Mouse (Mus musculus) stomach, embryonic 15.5 days (tissue): Measurements from ENCODE around the gene Pttg1ip. TPM values are rescaled to one million over a fixed set of nuclear protein-coding genes. Genes with fewer than 3 reads are reported as not detected.
A peak's percentile ranks its signal among the peaks of the same experiment; 100 is the strongest.

ENCODE experiments used
- ATAC-seq: fragments of 200-750 bp; cut with Nextera tagmentation; 2 replicates; pipeline ENCODE4 v1.8.0; 2017; ENCODE audit warnings: low read depth, moderate number of reproducible peaks, moderate TSS enrichment; ENCODE audit not compliant: insufficient read depth, low FRiP score
- H3K27ac ChIP-seq: fragments of 300-500 bp; sonication (generic); 2 replicates; pipeline ENCODE4 v1.5.1; 2015; ENCODE audit warnings: mild to moderate bottlenecking, inconsistent platforms
- H3K27me3 ChIP-seq: fragments of 300-500 bp; sonication (generic); replicated peaks from 2 replicates; pipeline ENCODE4 v1.6.1; 2015; ENCODE audit warnings: inconsistent platforms
- H3K36me3 ChIP-seq: fragments of 300-500 bp; sonication (generic); 2 replicates; pipeline ENCODE4 v1.6.1; 2015; ENCODE audit warnings: inconsistent platforms
- H3K4me1 ChIP-seq: fragments of 300-500 bp; sonication (generic); 2 replicates; pipeline ENCODE4 v1.6.1; 2015; ENCODE audit warnings: inconsistent platforms
- H3K4me2 ChIP-seq: fragments of 300-500 bp; sonication (generic); 2 replicates; pipeline ENCODE4 v1.6.1; 2015; ENCODE audit warnings: mild to moderate bottlenecking, inconsistent platforms
- H3K4me3 ChIP-seq: fragments of 300-500 bp; sonication (generic); replicated peaks from 2 replicates; pipeline ENCODE4 v1.5.1; 2015; ENCODE audit warnings: inconsistent platforms
- H3K9ac ChIP-seq: fragments of 300-500 bp; sonication (generic); 2 replicates; pipeline ENCODE4 v1.6.1; 2015; ENCODE audit warnings: inconsistent platforms
- H3K9me3 ChIP-seq: fragments of 300-500 bp; sonication (generic); 2 replicates; pipeline ENCODE4 v1.6.1; 2016; ENCODE audit warnings: inconsistent platforms
- WGBS: fragments of 180-500 bp; shearing (Covaris S2); methylation state at CpG from one replicate; pipeline ENCODE4 v1.1.7; 2015; 5-methylcytosine and 5-hydroxymethylcytosine counted together
- polyA plus RNA-seq: library from polyadenylated mRNA; unstranded; fragments of >200 nt; fragmentation: Nextera tagmentation; extraction: Ambion mirVana; gene quantifications from 2 replicates; pipeline ENCODE4 v1.2.1, GENCODE M21; 2015

The Pttg1ip gene
- polyA plus RNA-seq, 1 experiment from 2014 or later, result 174 TPM

DNA sequence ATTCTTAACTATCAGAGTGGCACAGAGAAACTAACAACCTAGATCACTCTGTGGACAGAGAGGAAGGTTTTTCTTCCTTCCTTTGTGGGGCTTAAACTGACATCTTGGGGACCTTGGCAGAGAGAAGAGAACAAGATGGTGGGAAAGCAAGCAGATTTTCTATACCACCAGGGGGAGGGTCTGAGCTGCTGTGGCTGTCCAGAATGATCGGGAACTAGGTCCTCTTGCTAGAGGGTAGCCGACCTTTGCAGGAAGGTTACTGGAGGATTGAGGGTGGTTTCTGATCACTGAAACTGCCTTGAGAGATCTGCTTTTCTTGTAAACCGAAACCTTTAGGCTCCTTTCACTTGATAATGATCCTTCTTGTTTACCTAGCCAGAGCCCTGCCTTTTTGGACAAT is 9.3 kb upstream of the Pttg1ip start:
- no peaks in the 10 kb centered on the region for H3K36me3 ChIP-seq
- H3K9me3 ChIP-seq, result no peaks in the 10 kb centered on the region
- ATAC-seq, result no peak
- peaks cover 3% of the 10 kb centered on the region; the same call in 1 of the 2 replicates for H3K4me1 ChIP-seq
- H3K27me3 ChIP-seq, result no peaks in the 10 kb centered on the region
- H3K4me3 ChIP-seq, result no peak overlapping the region
- no peak overlapping the region for H3K4me2 ChIP-seq
- 15% methylated on average over 3 of the region's 3 CpGs for WGBS
- no peak overlapping the region for H3K9ac ChIP-seq
- peak overlapping the region; percentile 37 for H3K27ac ChIP-seq

- no peak for ATAC-seq
- Histone ChIP-seq H3K4me3 (no peak overlapping the region), H3K27ac (0 out of 2 replicates have a peak overlapping the region, but pooled peaks have one; percentile 37), H3K27me3 (no peaks in the 10 kb centered on the region), H3K4me2 (no peak overlapping the region), H3K36me3 (no peaks in the 10 kb centered on the region), H3K4me1 (peaks cover 3% of the 10 kb centered on the region; the same call in 1 of the 2 replicates), H3K9me3 (no peaks in the 10 kb centered on the region), H3K9ac (no peak overlapping the region)
- WGBS, result 75% methylated on average over 1 of the region's 1 CpGs
These were observed 8.4 kb upstream of the Pttg1ip start for GRCm38 (mm10) chr10:77573162-77573561.

DNA sequence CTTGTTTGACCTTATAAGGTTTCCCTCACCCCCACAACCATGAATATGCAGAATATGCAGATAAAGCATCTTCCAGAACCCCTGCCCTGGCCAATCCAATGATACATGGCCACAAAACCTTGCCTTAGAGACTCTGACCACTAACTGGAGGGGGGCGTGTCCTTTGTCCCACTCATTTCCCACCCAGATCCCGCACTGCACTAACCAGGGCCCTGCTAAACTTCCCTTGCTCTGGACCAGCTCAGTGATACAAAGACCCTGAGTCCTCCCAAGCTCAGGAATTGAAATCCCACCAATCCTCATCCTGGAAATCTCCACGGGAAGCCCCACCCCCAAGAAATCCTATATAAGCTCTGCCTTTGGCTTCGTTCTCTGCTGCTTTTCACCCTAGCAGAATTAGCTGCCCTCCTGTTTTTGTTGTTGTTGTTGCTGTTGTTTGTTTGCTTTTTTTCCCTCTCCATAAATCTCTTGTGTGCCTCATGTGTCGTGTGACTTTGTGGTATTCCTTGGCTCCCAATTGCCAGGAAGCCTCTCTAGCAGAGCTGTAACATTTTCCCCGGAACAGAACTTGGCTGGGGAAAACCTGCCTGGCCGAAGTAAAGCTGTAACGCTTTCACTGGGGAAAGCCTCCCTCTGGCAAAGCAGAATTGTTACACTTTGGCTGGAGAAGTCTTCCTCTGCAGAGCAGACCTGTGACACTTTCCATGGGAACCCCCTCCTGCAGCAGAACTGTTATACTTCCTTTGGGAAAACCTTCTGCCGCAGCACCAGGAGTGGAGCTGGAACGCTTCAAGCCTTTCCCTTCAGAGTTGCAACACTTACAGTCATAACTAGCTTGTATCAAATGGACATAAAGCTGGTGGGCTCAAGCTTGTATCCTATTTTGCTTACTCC is 1.2 kb upstream of the Pttg1ip start:
- Histone ChIP-seq H3K4me1 (peaks cover 28% of the 10 kb centered on the region), H3K9me3 (no peaks in the 10 kb centered on the region), H3K27ac (0 out of 2 replicates have a peak overlapping the region, but pooled peaks have one; percentile 22), H3K27me3 (no peaks in the 10 kb centered on the region), H3K4me3 (no peak overlapping the region), H3K9ac (no peak overlapping the region), H3K4me2 (no peak overlapping the region), H3K36me3 (no peaks in the 10 kb centered on the region)
- WGBS, result 58% methylated on average over 10 of the region's 10 CpGs
- no peak for ATAC-seq

DNA sequence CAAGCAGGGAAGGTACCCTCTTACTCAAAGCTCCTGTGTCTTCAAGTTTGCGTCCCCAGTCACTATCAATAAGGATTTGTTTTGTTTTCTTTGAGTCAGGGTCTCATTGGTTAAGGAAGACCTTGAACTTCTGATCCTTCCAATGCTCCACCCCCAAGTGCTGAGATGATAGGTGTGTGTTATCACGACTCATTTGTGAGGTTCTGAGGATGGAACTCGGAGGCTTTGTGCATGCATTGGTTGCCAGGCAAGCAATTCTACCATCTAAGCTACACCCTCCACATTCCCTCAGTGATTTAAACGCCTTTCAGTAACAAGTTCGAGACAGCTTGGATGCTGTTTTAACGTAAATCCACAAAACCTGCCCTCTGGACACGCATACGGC is 505 bp upstream of the Pttg1ip start:
- peak overlapping the region; percentile 84 for H3K4me3 ChIP-seq
- H3K27me3 ChIP-seq, result no peaks in the 10 kb centered on the region
- H3K36me3 ChIP-seq, result no peaks in the 10 kb centered on the region
- 0 out of 2 replicates have a peak, but pooled peaks have one; percentile 4 for ATAC-seq
- peak overlapping the region; percentile 83 for H3K27ac ChIP-seq
- peak overlapping the region; percentile 24; the same call in 1 of the 2 replicates for H3K9ac ChIP-seq
- WGBS, result 4% methylated on average over 8 of the region's 8 CpGs
- H3K4me1 ChIP-seq, result peaks cover 28% of the 10 kb centered on the region
- peak overlapping the region; percentile 65 for H3K4me2 ChIP-seq
- no peaks in the 10 kb centered on the region for H3K9me3 ChIP-seq

GRCm38 (mm10) chr10:77582285-77582618 is 732 bp downstream of the Pttg1ip start:
- Histone ChIP-seq H3K4me1 (peaks cover 33% of the 10 kb centered on the region), H3K27ac (peak overlapping the region; percentile 97), H3K36me3 (peaks cover 3% of the 10 kb centered on the region; the same call in 1 of the 2 replicates), H3K4me3 (peak overlapping the region; percentile 84), H3K27me3 (no peaks in the 10 kb centered on the region), H3K9ac (peak overlapping the region; percentile 93), H3K4me2 (peak overlapping the region; percentile 65), H3K9me3 (no peaks in the 10 kb centered on the region)
- ATAC-seq, result peak; percentile 29; the same call in 1 of the 2 replicates
- 8% methylated on average over 8 of the region's 8 CpGs for WGBS

GRCm38 (mm10) chr10:77583795-77584422 is 2.4 kb downstream of the Pttg1ip start:
- Histone ChIP-seq H3K4me3 (no peak overlapping the region), H3K27ac (no peak overlapping the region), H3K36me3 (peaks cover 12% of the 10 kb centered on the region; the same call in 1 of the 2 replicates), H3K9ac (no peak overlapping the region), H3K4me1 (peaks cover 37% of the 10 kb centered on the region), H3K4me2 (peak overlapping the region; percentile 28), H3K9me3 (no peaks in the 10 kb centered on the region), H3K27me3 (no peaks in the 10 kb centered on the region)
- no peak for ATAC-seq
- WGBS, result 67% methylated on average over 10 of the region's 10 CpGs

DNA sequence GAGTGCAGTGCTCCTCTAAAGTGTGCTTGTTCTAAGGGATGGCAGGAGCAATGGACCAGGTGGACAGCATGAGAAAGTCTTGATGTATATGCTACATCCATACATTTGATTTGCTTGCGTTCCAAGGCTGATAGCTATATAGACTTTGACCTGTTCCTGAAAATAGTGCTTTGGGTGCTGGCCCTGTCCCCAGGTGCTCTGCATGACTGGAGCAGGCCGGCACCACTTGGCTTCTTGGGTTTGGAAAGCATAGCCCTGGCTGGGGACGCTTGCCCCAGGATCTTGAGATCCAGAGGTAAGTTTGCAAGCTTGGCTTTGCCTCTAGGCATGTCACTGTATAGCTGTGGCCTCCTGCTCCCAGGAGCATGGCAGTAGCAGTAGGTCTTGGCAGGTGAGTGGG is 5.1 kb downstream of the Pttg1ip start:
- H3K27ac ChIP-seq, result no peak overlapping the region
- H3K36me3 ChIP-seq, result peaks cover 21% of the 10 kb centered on the region; the same call in 1 of the 2 replicates
- H3K4me2 ChIP-seq, result no peak overlapping the region
- no peak for ATAC-seq
- no peak overlapping the region for H3K9ac ChIP-seq
- H3K4me1 ChIP-seq, result peaks cover 42% of the 10 kb centered on the region
- H3K9me3 ChIP-seq, result no peaks in the 10 kb centered on the region
- no peak overlapping the region for H3K4me3 ChIP-seq
- WGBS, result 84% methylated on average over 3 of the region's 3 CpGs
- no peaks in the 10 kb centered on the region for H3K27me3 ChIP-seq

DNA sequence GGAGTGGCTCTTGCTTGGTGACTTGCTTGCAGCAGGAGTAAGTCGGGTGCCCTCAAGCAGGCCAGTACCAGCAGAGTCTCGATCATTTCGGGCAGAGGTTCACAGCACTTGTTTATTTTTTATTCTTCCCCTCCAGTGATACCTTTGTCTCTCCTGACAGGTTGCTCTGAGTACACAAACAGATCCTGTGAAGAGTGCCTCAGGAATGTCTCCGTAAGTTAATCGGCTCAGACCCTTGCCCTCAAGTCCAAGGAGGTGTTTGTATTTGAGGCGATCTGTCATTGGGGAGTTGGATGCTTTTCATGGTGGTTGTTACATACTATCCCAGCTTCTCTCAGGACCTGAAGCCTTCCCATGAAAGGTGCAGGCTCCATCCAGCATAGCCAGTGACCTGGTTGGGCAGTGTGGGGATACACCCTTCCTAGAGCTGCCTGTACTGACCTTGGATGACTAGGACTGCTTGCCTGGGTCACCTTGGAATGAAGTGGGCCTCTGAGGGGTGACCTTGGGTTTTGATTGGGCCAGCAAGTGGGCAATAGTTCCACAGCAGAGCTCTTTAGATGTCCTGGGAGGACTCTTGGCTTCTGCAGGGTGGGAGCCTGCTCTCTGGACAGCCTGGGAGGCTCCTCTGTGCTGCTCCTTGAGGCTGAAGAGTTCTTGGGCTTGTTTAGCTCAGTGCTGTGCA is 5.7 kb downstream of the Pttg1ip start:
- Histone ChIP-seq H3K4me3 (no peak overlapping the region), H3K9me3 (no peaks in the 10 kb centered on the region), H3K4me2 (no peak overlapping the region), H3K27me3 (no peaks in the 10 kb centered on the region), H3K27ac (no peak overlapping the region), H3K9ac (no peak overlapping the region), H3K36me3 (peaks cover 21% of the 10 kb centered on the region; the same call in 1 of the 2 replicates), H3K4me1 (peaks cover 40% of the 10 kb centered on the region)
- ATAC-seq, result no peak
- WGBS, result 66% methylated on average over 6 of the region's 6 CpGs

DNA sequence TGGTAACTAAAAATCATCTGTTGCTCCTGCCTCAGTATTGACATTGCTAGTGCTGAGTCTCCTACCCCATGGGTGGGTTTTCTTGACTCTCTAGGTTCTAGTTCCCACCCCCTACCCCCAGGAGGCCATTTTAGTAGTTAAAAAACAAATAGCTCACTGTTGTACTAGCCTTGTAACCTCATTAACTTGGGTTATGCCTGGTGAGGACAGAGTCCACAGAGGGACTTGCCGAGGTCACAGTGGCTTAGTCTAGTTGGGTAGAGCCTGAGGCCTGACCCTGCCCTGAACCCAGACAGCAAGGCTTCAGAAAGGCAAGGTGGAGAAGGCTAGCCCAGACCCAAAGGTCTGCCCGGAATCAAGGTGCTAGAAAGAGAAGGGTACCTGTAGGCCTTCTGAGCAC is 6.5 kb downstream of the Pttg1ip start:
- Histone ChIP-seq H3K4me3 (no peak overlapping the region), H3K36me3 (peaks cover 21% of the 10 kb centered on the region), H3K4me1 (peaks cover 32% of the 10 kb centered on the region), H3K27me3 (no peaks in the 10 kb centered on the region), H3K9me3 (no peaks in the 10 kb centered on the region), H3K4me2 (no peak overlapping the region), H3K9ac (no peak overlapping the region), H3K27ac (no peak overlapping the region)
- no peak for ATAC-seq
- 88% methylated on average over 2 of the region's 2 CpGs for WGBS

GRCm38 (mm10) chr10:77589117-77589516 is 7.6 kb downstream of the Pttg1ip start:
- no peak overlapping the region for H3K4me2 ChIP-seq
- peaks cover 27% of the 10 kb centered on the region for H3K4me1 ChIP-seq
- WGBS, result 77% methylated on average over 7 of the region's 7 CpGs
- ATAC-seq, result no peak
- peaks cover 32% of the 10 kb centered on the region for H3K36me3 ChIP-seq
- no peak overlapping the region for H3K27ac ChIP-seq
- no peaks in the 10 kb centered on the region for H3K9me3 ChIP-seq
- no peak overlapping the region for H3K9ac ChIP-seq
- H3K4me3 ChIP-seq, result no peak overlapping the region
- no peaks in the 10 kb centered on the region for H3K27me3 ChIP-seq

DNA sequence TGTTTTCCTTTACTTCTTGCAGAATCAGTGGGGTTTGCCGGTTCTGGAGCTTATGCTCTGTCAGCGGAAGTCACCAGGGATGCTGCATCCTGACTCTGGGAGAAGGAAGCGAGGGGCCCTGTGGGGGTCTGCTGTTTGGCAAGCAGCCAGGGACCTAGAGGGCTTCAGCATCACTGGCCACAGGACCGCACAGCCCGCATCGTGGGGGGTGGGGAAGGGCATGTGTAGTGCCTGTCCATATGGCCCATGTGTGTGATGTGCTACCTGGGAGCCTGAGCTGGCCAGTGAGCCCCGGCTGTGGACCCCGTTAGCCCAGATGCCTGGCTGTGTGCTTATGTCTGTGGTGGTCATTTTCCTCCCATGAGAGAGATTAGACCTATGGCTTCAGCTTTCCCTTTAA is 8.2 kb downstream of the Pttg1ip start:
- H3K4me2 ChIP-seq, result no peak overlapping the region
- H3K9ac ChIP-seq, result no peak overlapping the region
- H3K4me1 ChIP-seq, result peaks cover 27% of the 10 kb centered on the region
- ATAC-seq, result no peak
- no peak overlapping the region for H3K4me3 ChIP-seq
- no peaks in the 10 kb centered on the region for H3K9me3 ChIP-seq
- H3K27me3 ChIP-seq, result no peaks in the 10 kb centered on the region
- WGBS, result 70% methylated on average over 8 of the region's 8 CpGs
- peaks cover 38% of the 10 kb centered on the region for H3K36me3 ChIP-seq
- no peak overlapping the region for H3K27ac ChIP-seq
